Mouse (Mus musculus): ENCODE data around the gene Tcta. TPM values are rescaled to one million over a fixed set of nuclear protein-coding genes. Genes with fewer than 3 reads are reported as not detected.

The Tcta gene
- polyA plus RNA-seq, 1 experiment from 2014 or later, result 55.0 TPM

DNA sequence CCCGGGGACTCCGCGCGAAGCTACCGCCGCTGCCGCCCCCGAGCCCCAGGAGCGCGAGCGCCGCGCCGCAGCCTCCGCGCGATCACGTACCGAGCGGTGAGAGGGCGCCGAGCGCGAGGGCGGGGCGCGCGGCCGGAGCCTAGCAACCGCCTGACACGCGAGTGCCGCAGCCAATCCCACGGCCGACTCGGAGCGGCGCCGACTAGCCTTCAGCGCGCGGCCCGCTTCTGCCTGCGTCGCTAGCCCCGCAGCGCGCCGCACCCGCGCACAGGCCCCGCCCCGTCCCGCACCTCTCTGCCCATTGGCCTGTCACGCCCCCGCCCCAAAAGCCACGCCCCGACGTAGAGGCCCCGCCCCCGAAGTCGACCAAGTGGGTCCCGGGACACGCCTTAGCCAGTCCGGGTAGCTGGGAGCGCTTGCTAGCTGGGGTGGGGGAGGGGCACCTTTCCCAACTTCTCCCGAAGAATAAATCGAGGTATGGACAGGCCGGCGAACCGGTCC, 42.2 kb downstream of the Tcta start, which contains the start of gene Dag1:
Dag1 (minus strand) TSS at position 269 of the 501 bp plus-strand sequence.
- peak within 1 kb of the TSS; percentile 95 for H3K4me3 ChIP-seq
- H3K9me3 ChIP-seq, result no peaks in the 10 kb centered on the region

DNA sequence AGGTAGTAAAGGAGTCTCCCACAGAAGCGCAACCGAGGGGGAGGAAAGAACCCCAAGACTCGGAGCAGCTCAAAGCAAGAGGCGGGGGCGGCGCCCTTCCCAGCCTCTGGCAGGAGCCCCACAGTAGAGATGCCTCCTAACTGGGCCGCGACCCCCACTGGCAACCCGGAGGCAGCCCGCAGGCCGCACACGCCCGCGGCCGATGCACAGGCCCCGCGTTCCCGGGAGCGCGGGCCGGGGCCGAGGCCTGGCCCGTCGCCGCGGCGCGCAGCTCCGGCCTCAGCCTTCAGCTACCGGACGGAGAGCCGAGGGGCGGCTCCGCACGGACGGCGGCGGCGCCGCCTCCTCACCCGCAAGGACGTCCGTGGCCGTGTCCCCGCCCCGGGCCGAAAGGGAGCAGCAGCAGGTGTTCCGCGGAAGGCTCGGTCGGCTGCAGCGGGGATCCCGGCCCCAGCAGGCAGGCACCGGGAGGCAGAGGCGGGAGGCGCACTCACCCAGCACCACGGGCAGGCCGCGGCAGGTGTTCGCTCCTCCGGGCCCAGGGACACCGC, 42.8 kb downstream of the Tcta start:
- Histone ChIP-seq H3K4me2 (peak overlapping the region; percentile 79), H3K9me3 (no peaks in the 10 kb centered on the region), H3K4me1 (replicated peaks) (peaks cover 32% of the 10 kb centered on the region), H3K36me3 (no peaks in the 10 kb centered on the region), H3K4me3 (peak overlapping the region; percentile 95), H3K27ac (peak overlapping the region; percentile 94), H3K27me3 (no peaks in the 10 kb centered on the region), H3K9ac (peak overlapping the region; percentile 95)
- ATAC-seq (ENCODE audit: low FRiP score), result peak; percentile 57
- WGBS, result under 1% methylated on average over 22 of the region's 62 CpGs

More for the DNA sequence above, 42.2 kb downstream of the Tcta start, which contains the start of gene Dag1:
- Histone ChIP-seq H3K27me3 (no peaks in the 10 kb centered on the region), H3K9ac (peak within 1 kb of the TSS; percentile 95), H3K4me1 (replicated peaks) (peaks cover 32% of the 10 kb centered on the region), H3K4me2 (peak within 1 kb of the TSS; percentile 79), H3K36me3 (no peaks in the 10 kb centered on the region), H3K27ac (peak within 1 kb of the TSS; percentile 94)
- ATAC-seq (ENCODE audit: low FRiP score), result peak; percentile 99
- 0% methylated on average over 49 of the region's 71 CpGs for WGBS

DNA sequence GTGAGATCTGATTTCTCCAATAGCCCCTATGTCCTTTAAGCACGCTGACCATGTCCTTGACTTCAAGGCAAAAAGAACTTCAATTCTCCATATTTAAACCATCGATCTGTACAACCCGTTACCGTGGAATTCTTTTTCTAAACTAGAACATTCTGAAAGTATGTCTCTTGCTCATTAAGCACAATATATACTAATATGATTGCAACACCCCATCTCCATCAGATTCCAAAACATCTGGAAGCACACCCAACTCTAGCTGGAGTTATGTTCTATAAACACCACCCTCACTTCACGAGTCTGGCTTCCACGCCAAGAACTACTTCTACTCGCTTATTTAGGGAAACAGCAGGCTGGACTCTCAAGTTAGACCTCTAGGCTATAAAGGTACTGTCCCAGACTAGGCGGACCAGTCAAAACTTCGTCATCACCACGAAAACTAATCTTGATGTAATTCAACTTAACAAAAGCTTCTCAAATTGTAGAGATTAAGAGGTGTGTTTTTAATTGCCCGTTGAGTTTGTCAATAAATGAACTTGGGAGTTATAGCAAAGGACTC, 43.4 kb downstream of the Tcta start:
- no peaks in the 10 kb centered on the region for H3K9me3 ChIP-seq
- WGBS, result 39% methylated on average over 11 of the region's 11 CpGs
- no peak for ATAC-seq (ENCODE audit: low FRiP score)
- peak overlapping the region; percentile 95 for H3K9ac ChIP-seq
- H3K27ac ChIP-seq, result peak overlapping the region; percentile 94; the same call in 1 of the 2 replicates
- no peaks in the 10 kb centered on the region for H3K27me3 ChIP-seq
- H3K4me2 ChIP-seq, result peak overlapping the region; percentile 79
- peak overlapping the region; percentile 95 for H3K4me3 ChIP-seq
- peaks cover 32% of the 10 kb centered on the region for H3K4me1 ChIP-seq (replicated peaks)
- peaks cover 1% of the 10 kb centered on the region for H3K36me3 ChIP-seq

DNA sequence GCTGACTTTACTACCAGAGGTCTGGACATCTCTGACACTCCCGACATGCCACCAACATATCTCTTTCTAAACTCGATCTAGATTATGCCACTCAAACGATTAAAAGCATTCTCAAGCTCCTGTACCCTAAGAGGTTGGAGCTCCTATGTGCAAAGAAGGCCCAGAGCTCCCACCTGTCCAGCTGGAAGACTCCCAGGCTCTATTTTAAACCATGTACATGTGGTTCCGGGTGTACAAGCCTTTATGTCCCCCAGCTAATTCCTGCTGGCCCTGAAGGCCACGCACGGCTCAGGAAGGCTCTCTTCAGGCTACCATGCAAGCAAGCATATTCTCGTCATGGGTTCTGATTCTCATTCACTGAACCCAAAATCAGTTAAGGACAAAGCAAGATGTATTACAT, 44.1 kb downstream of the Tcta start:
- WGBS, result 84% methylated on average over 7 of the region's 7 CpGs
- Histone ChIP-seq H3K27ac (no peak overlapping the region), H3K27me3 (no peaks in the 10 kb centered on the region), H3K4me3 (peak overlapping the region; percentile 95), H3K4me1 (replicated peaks) (peaks cover 32% of the 10 kb centered on the region), H3K36me3 (peaks cover 3% of the 10 kb centered on the region), H3K9me3 (no peaks in the 10 kb centered on the region), H3K9ac (peak overlapping the region; percentile 95), H3K4me2 (peak overlapping the region; percentile 79)
- no peak for ATAC-seq (ENCODE audit: low FRiP score)

DNA sequence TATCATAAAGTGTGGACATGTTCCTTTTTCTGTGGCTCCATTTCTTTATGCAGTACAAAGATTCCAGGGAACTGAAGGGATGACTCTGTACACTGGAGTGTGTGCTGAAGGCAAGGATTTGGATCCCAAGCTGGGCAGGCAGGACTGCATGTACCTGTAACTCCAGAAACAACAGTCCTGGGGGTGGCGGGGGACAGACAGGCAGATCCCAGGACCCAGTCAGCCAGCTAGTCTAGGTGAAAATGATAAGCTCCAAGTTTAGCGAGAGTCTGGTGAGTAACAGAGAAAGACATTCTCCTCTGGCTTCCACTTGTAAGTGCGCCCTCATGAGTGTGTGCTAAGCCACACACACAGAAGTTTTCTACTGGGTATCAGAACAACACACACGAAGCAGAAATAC, 45.4 kb downstream of the Tcta start:
- WGBS, result 89% methylated on average over 4 of the region's 4 CpGs
- Histone ChIP-seq H3K27ac (no peak overlapping the region), H3K4me1 (replicated peaks) (peaks cover 32% of the 10 kb centered on the region), H3K27me3 (no peaks in the 10 kb centered on the region), H3K36me3 (peaks cover 3% of the 10 kb centered on the region), H3K9me3 (no peaks in the 10 kb centered on the region), H3K4me2 (no peak overlapping the region), H3K4me3 (no peak overlapping the region), H3K9ac (no peak overlapping the region)
- ATAC-seq (ENCODE audit: low FRiP score), result no peak

Other genes starting within 250 kb of the Tcta start
- not detected in 2 replicates for gene Mst1, start 225.7 kb downstream of the Tcta start, polyA plus RNA-seq (2015; fragmentation: Nextera tagmentation; extraction: Ambion mirVana)
- gene Rnf123, start 222.8 kb downstream of the Tcta start, polyA plus RNA-seq (2015; fragmentation: Nextera tagmentation; extraction: Ambion mirVana), result 42.8 and 43.1 TPM in 2 replicates
- 57.7 and 57.8 TPM in 2 replicates for gene Apeh, start 211.6 kb downstream of the Tcta start, polyA plus RNA-seq (2015; fragmentation: Nextera tagmentation; extraction: Ambion mirVana)
- gene Bsn, start 115.8 kb downstream of the Tcta start, polyA plus RNA-seq (2015; fragmentation: Nextera tagmentation; extraction: Ambion mirVana), result 8.3 and 8.7 TPM in 2 replicates
- 55.5 and 60.4 TPM in 2 replicates for gene Dag1, start 42.2 kb downstream of the Tcta start, polyA plus RNA-seq (2015; fragmentation: Nextera tagmentation; extraction: Ambion mirVana)
- 135 and 143 TPM in 2 replicates for gene Nicn1, start 15.7 kb downstream of the Tcta start, polyA plus RNA-seq (2015; fragmentation: Nextera tagmentation; extraction: Ambion mirVana)
- 32.1 and 33.3 TPM in 2 replicates for gene Amt, start 9.3 kb downstream of the Tcta start, polyA plus RNA-seq (2015; fragmentation: Nextera tagmentation; extraction: Ambion mirVana)
- gene Rhoa, start within 50 bp of the Tcta start, polyA plus RNA-seq (2015; fragmentation: Nextera tagmentation; extraction: Ambion mirVana), result 279 and 287 TPM in 2 replicates
- 503 and 518 TPM in 2 replicates for gene Gpx1, start 32.7 kb upstream of the Tcta start, polyA plus RNA-seq (2015; fragmentation: Nextera tagmentation; extraction: Ambion mirVana)
- gene Usp4, start 41.7 kb upstream of the Tcta start, polyA plus RNA-seq (2015; fragmentation: Nextera tagmentation; extraction: Ambion mirVana), result 125 and 141 TPM in 2 replicates
- gene 1700102P08Rik, start 86.6 kb upstream of the Tcta start, polyA plus RNA-seq (2015; fragmentation: Nextera tagmentation; extraction: Ambion mirVana), result 1.7 and 2.3 TPM in 2 replicates
- gene Ccdc36, start 122.3 kb upstream of the Tcta start, polyA plus RNA-seq (2015; fragmentation: Nextera tagmentation; extraction: Ambion mirVana), result 1.0 and 1.2 TPM in 2 replicates
- gene BC048562, start 130.3 kb upstream of the Tcta start, polyA plus RNA-seq (2015; fragmentation: Nextera tagmentation; extraction: Ambion mirVana), result not detected in 2 replicates
- gene Ccdc71, start 154.4 kb upstream of the Tcta start, polyA plus RNA-seq (2015; fragmentation: Nextera tagmentation; extraction: Ambion mirVana), result 58.0 and 59.4 TPM in 2 replicates
- gene Klhdc8b, start 155.4 kb upstream of the Tcta start, polyA plus RNA-seq (2015; fragmentation: Nextera tagmentation; extraction: Ambion mirVana), result 66.4 and 69.1 TPM in 2 replicates
- gene Lamb2, start 173.6 kb upstream of the Tcta start, polyA plus RNA-seq (2015; fragmentation: Nextera tagmentation; extraction: Ambion mirVana), result 20.9 and 21.6 TPM in 2 replicates
- gene Usp19, start 184.4 kb upstream of the Tcta start, polyA plus RNA-seq (2015; fragmentation: Nextera tagmentation; extraction: Ambion mirVana), result 71.9 and 74.1 TPM in 2 replicates
- 71.5 and 77.8 TPM in 2 replicates for gene Qars, start 201.5 kb upstream of the Tcta start, polyA plus RNA-seq (2015; fragmentation: Nextera tagmentation; extraction: Ambion mirVana)
- 131 and 140 TPM in 2 replicates for gene Qrich1, start 210.6 kb upstream of the Tcta start, polyA plus RNA-seq (2015; fragmentation: Nextera tagmentation; extraction: Ambion mirVana)